Mouse (Mus musculus): Measurements from ENCODE around the gene A730015C16Rik. TPM values are rescaled to one million over a fixed set of nuclear protein-coding genes. Genes with fewer than 3 reads are reported as not detected.

The A730015C16Rik gene
- total RNA-seq (2021), result not detected

DNA sequence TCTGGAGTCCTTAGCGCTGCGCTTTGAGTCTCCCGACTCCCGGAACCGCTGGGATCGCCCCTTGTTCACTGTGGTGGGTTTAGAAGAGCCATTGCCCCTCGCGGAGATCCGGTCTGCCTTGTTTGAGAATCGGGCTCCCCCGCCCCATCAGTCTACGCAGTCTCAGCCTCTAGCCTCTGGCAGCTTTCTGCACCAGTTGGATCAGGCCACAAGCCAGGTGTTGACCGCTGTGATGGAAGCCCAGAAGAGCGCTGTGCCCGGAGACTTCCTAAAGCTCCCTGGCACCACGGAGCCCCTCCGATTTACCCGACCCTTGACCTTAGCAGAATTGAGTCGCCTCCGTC lies at the start of gene A730015C16Rik:
Gene A730015C16Rik (minus strand): TSS at position 115 of the 344 bp plus-strand sequence.
- peak in 1 of 2 experiments; percentile 43 for DNase-seq
- intact Hi-C loops (cut with DNase I), result no loop called here

- intact Hi-C loops (cut with DNase I), result no loop called here
- DNase-seq, result no peak
Measured at GRCm38 (mm10) chr4:108890876-108891275, 42.5 kb upstream of the A730015C16Rik start.

- intact Hi-C loops (cut with DNase I), result no loop called here
- no peak for DNase-seq
Measured at GRCm38 (mm10) chr4:108887456-108887855, 39.0 kb upstream of the A730015C16Rik start.

- intact Hi-C loops (cut with DNase I), result no loop called here
- DNase-seq, result no peak
Measured at GRCm38 (mm10) chr4:108883815-108884214, 35.4 kb upstream of the A730015C16Rik start.

GRCm38 (mm10) chr4:108878963-108879822 lies 30.8 kb upstream of the A730015C16Rik start, which contains the start of gene Rab3b:
TSS of gene Rab3b (plus strand) at chr4:108879063.
- DNase-seq, result peak; percentile 14 to 40
- intact Hi-C loops (cut with DNase I), result no loop called here

DNA sequence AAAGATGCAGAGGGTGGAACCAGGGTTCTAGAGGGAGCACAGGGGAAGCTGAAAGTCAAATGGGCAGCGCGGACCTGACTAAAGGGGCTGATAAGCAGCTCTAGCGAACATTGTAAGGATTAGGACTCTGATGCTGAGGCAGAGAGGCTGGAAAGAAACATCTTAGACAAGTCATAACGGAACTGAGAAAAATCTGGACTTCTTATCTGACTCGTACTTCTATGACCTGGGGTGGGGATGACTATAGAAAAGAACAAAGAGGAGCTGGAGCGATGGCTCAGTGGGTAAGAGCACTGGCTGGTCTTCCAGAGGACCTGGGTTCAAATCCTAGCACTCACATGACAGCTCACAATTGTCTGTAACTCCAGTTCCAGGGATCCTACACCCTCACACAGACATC lies 29.5 kb upstream of the A730015C16Rik start:
- intact Hi-C loops (cut with DNase I), result no loop called here
- no peak for DNase-seq

GRCm38 (mm10) chr4:108873746-108874145 lies 25.3 kb upstream of the A730015C16Rik start:
- intact Hi-C loops (cut with DNase I), result no loop called here
- no peak for DNase-seq

- intact Hi-C loops (cut with DNase I), result loop anchor here (1.0 to 2.0 kb wide), 3 partner anchors 106 to 295 kb away; no protein-coding TSS in a partner anchor
Measured at GRCm38 (mm10) chr4:108869730-108870374, 21.4 kb upstream of the A730015C16Rik start.

GRCm38 (mm10) chr4:108866806-108867205 lies 18.4 kb upstream of the A730015C16Rik start:
- no peak for DNase-seq
- intact Hi-C loops (cut with DNase I), result no loop called here

More at GRCm38 (mm10) chr4:108869730-108870374, 21.4 kb upstream of the A730015C16Rik start:
- peak; percentile 73 to 76 for DNase-seq

DNA sequence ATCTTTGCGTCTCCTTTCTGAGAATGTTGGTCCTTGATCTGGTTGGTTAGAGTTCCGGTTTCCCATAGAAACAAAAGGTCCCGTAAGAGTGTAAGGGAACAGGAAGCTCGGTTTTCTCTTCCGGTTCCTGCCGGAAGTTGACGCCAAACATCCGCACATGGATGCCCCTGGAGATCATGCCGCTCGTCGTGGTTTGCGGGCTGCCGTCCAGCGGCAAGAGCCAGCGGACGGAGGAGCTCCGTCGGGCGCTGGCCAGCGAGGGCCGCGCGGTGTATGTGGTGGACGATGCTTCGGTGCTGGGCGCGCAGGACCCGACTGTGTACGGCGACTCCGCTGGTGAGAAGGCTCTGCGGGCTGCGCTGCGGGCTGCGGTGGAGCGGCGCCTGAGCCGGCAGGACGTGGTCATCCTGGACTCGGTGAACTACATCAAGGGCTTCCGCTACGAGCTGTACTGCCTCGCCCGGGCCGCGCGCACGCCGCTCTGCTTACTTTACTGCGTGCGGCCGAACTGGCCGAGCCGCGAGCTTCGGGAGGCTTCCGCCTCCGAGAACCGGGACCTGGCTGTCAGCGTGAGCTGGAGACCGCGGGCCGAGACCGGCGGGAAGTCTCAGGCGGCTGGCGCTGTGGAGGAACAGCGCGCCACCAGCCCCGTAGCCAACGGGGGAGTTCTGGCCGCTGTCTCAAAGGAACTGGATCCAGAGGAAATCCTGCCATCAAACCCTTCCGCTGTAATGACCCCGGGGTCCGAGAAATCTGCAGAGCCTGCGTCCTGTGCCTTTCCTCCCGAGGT lies 509 bp downstream of the A730015C16Rik start, which contains the start of gene Kti12:
Gene Kti12 (plus strand): TSS at position 71 of the 790 bp plus-strand sequence.
- peak; percentile 81 to 87 for DNase-seq
- intact Hi-C loops (cut with DNase I), result loop anchor here (1.0 kb wide), 1 partner anchor 14 kb away; the partner anchor contains the start of gene Txndc12

- intact Hi-C loops (cut with DNase I), result no loop called here
- no peak for DNase-seq
Measured at GRCm38 (mm10) chr4:108845824-108846569, 2.4 kb downstream of the A730015C16Rik start.

DNA sequence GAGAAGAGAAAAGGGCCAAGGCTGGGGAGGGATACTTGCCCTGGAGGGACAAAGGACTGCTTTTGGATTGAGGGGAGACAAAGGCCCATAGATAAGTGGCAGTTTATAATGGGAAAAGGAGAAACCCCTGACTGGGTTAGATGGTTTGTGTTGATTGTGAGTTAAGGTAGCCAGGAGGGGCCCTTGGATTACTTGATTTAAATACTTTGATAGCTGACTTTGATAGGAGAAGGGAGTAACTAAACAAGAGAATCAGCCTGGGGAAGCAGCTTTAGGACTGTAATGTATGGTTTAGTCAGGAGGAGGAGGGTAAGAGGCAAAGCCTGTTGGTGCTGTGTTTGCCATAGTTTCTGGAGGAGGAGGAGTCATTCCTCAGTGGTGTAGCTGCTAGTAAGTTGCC lies 5.1 kb downstream of the A730015C16Rik start:
- no peak for DNase-seq
- intact Hi-C loops (cut with DNase I), result no loop called here

DNA sequence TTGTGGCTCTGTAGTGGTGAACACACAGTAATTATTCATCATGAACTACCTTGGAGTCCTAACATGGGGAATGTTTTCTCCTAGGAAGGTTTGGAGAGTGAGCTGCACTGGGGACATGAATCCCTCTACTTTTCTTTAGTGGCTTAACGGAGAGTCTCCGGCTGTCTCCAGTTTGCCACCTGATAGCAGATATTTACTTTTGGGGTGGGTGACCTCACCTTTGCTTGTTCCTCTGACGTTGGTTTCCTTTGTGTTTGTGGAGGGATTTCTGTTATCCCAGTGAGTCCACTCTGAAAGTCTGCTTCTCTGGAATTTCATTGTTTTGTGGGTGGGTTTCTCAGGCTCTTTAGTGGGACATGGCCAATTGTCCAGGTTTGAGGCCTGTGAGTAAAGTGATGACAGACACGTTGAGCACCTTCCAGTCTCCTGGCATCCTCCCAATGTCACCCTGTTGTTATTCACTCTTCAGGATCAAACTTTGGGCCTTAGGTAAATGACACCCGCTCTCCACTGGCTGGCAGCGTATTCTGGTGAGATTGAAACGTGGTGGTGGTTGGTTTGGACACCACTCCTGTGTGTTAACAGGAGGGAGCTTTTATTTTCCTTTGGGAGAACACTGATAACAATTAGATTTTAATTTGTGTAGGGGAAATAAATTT lies 6.4 kb downstream of the A730015C16Rik start:
- intact Hi-C loops (cut with DNase I), result no loop called here
- no peak for DNase-seq

GRCm38 (mm10) chr4:108838031-108838430 lies 10.4 kb downstream of the A730015C16Rik start:
- intact Hi-C loops (cut with DNase I), result loop anchor here (5.0 kb wide), 1 partner anchor 829 kb away; the partner anchor contains the start of gene Cdkn2c

DNA sequence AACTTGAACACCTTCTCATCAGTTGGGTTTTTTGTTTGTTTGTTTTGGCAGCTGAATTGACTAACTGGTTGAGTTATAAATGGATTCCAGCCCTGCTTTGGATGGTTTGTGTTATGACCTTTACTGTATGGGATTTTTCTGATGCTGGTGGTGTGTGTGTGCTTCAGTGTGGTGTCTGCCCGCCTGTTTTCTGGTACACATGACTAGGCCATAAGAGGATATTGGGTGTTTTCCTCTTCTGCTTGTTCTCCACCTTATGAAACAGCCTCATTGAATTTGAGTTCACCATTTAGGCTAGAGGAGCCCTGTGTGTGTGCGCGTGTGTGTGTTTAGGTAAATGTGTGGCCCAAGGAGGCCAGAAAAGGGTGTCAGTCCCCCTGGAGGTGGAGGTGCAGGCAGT lies 12.9 kb downstream of the A730015C16Rik start:
- intact Hi-C loops (cut with DNase I), result loop anchor here (5.0 kb wide), 1 partner anchor 832 kb away; the partner anchor contains the start of gene Cdkn2c
- DNase-seq, result no peak

More at GRCm38 (mm10) chr4:108838031-108838430, 10.4 kb downstream of the A730015C16Rik start:
- no peak for DNase-seq

DNA sequence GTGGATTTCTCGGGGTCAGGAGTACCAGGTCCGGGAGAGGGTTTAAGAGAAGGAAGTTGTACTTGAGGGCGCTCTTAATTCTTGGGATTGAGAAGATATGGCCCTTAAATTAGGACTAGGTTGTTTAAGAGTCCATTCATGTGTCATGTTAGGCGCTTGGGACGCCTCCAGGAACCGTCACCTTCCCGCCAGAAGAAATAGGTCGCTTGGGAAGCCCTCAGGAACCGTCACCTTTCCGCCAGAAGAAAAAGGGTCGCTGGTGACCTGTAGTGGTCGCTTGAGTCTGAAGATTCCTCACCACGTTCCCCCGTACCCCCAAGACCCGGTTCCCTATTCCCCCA lies 13.5 kb downstream of the A730015C16Rik start:
- DNase-seq, result no peak
- intact Hi-C loops (cut with DNase I), result loop anchor here (1.0 to 5.0 kb wide), 2 partner anchors 12 to 832 kb away; partner anchors contain the start of genes Cdkn2c and Kti12

- intact Hi-C loops (cut with DNase I), result loop anchor here (1.0 kb wide), 1 partner anchor 13 kb away; the partner anchor contains the start of gene Kti12
- peak; percentile 84 to 87 for DNase-seq
Measured at GRCm38 (mm10) chr4:108834115-108834970, 14.1 kb downstream of the A730015C16Rik start, which contains the start of gene Txndc12. TSS of gene Txndc12 (plus strand) at chr4:108834601.

DNA sequence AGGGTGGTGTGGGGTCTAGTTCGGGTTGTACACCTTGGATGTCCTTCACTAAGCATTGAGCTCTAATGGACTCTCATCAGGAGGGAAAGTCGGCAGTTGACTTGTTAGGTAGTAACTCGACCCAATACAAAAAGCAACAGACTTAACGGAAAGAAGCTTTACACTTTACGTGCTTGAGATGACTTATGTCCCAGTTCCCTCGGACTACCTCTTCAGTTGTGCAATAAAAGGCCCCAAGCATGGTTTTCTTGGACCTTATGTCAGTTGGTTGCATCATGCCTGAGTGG lies 14.6 kb downstream of the A730015C16Rik start:
- no peak for DNase-seq
- intact Hi-C loops (cut with DNase I), result loop anchor here (1.0 to 2.0 kb wide), 2 partner anchors 14 to 53 kb away; partner anchors contain the start of genes Kti12 and Zfyve9

Data from heart, postnatal 36 days (tissue).